Mouse (Mus musculus) erythroid progenitor cell, adult 5-6 weeks (primary cell): ENCODE results near the gene Olfr108. TPM values are rescaled to one million over a fixed set of nuclear protein-coding genes. Genes with fewer than 3 reads are reported as not detected.

Experiments
- ATAC-seq: replicated peaks from 2 replicates; pipeline ENCODE4 v1.8.0; 2016; ENCODE audit warnings: moderate number of reproducible peaks, mild to moderate bottlenecking, moderate TSS enrichment, inconsistent platforms; ENCODE audit not compliant: poor library complexity, low FRiP score, severe bottlenecking
- total RNA-seq, 2 experiments: library from RNA; stranded (forward) in 1 of 2; stranded (reverse) in 1 of 2; fragments of 150-400 nt in 1 of 2; fragments of 186-747, 209-891 nt in 1 of 2; gene quantifications; 2 replicates each; pipeline versions ENCODE4 v1.2.3 to v1.2.4; 2015 to 2017; ENCODE audit warnings: low replicate concordance in 2 of 2

The Olfr108 gene
- total RNA-seq (2015; ENCODE audit: low replicate concordance) (not detected in 2 replicates), total RNA-seq (2017; ENCODE audit: low replicate concordance) (not detected in 2 replicates)

GRCm38 (mm10) chr17:37445180-37445579 lies at the start of gene Olfr108:
Olfr108 (plus strand) TSS chr17:37445480.
- no peak for ATAC-seq

DNA sequence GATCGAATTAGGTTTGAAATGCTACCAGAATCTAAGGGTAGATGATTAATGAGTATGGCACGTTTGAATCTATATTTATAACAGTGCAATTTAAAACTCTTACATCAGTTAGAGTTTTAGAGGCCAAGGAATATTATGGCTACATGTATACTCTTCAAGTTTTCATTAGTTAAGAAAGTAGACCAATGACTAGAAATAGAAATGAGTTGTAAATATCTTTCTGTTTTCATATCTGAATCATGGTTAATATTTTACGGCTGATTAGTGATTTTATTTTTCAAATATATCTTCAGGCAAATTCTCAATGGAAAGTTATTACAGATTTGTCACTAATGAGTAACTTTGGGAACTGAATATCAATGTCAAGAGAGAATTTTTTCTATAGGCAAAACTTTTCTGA lies 46.4 kb upstream of the Olfr108 start, which contains the start of gene Olfr107:
TSS of gene Olfr107 (plus strand) at position 301 of the 400 bp plus-strand sequence.
- no peak for ATAC-seq

DNA sequence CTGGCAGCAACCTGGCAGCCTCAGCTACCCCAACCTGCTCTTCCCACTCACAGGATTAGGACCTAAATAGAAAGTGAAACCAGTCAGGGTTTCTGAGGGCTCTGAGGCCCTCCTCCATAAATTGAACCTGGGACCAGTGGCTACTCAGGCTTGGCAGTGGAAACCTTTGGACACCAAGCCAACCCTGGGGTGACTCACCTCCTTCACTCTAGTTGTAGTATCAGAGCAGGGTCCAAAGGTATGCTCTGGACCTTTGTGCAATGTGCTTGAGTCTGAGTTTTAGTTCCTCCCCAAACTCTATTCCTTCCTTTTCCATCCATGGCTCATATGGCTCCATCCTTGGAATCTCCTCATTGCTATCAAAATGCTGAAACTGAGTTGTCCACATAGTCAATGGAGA lies 31.9 kb upstream of the Olfr108 start:
- no peak for ATAC-seq

DNA sequence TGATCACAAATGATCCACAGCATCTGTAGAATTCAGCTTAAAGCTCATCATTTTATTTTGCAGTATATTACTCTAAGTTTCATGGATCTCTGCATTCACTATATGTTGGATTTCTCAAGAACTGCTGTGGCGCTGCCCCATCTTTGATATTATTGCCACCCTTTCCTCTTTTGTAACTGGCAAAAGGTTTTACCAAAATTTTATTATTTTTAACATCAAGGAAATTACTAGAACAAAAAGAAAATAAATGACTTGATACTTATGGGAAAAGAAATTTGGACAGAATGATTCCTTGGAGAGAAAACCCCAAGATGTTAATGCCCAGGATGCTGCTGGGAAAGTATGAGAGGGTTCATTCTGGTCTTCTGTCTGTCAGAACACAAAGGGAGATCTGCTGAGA lies 13.3 kb downstream of the Olfr108 start, which contains the start of gene Olfr109:
TSS of gene Olfr109 (plus strand) at position 301 of the 400 bp plus-strand sequence.
- ATAC-seq, result no peak

- no peak for ATAC-seq
These were observed 38.2 kb downstream of the Olfr108 start, which contains the start of gene H2-M2 for GRCm38 (mm10) chr17:37483452-37483851. H2-M2 (minus strand) TSS chr17:37483552.

GRCm38 (mm10) chr17:37491930-37492518 lies 46.7 kb downstream of the Olfr108 start, which contains the start of gene Olfr110:
Olfr110 (plus strand) TSS chr17:37492468.
- ATAC-seq, result no peak

Other genes with a start within 250 kb of the Olfr108 start
- not detected in 2 replicates for gene Olfr94, start 244.5 kb upstream of the Olfr108 start, total RNA-seq (2015; ENCODE audit: low replicate concordance)
- gene Olfr94, start 244.5 kb upstream of the Olfr108 start, total RNA-seq (2017; ENCODE audit: low replicate concordance), result not detected in 2 replicates
- not detected in 2 replicates for gene Olfr95, start 232.4 kb upstream of the Olfr108 start, total RNA-seq (2015; ENCODE audit: low replicate concordance)
- not detected in 2 replicates for gene Olfr95, start 232.4 kb upstream of the Olfr108 start, total RNA-seq (2017; ENCODE audit: low replicate concordance)
- not detected in 2 replicates for gene Olfr96, start 225.3 kb upstream of the Olfr108 start, total RNA-seq (2015; ENCODE audit: low replicate concordance)
- gene Olfr96, start 225.3 kb upstream of the Olfr108 start, total RNA-seq (2017; ENCODE audit: low replicate concordance), result not detected in 2 replicates
- gene Olfr97, start 208.2 kb upstream of the Olfr108 start, total RNA-seq (2015; ENCODE audit: low replicate concordance), result not detected in 2 replicates
- not detected in 2 replicates for gene Olfr97, start 208.2 kb upstream of the Olfr108 start, total RNA-seq (2017; ENCODE audit: low replicate concordance)
- not detected in 2 replicates for gene Olfr98, start 181.7 kb upstream of the Olfr108 start, total RNA-seq (2015; ENCODE audit: low replicate concordance)
- gene Olfr98, start 181.7 kb upstream of the Olfr108 start, total RNA-seq (2017; ENCODE audit: low replicate concordance), result not detected in 2 replicates
- 1.3 TPM in 1 of 2 replicates, not detected in the other for gene H2-M3, start 175.3 kb upstream of the Olfr108 start, total RNA-seq (2015; ENCODE audit: low replicate concordance)
- gene H2-M3, start 175.3 kb upstream of the Olfr108 start, total RNA-seq (2017; ENCODE audit: low replicate concordance), result 5.3 and 6.8 TPM in 2 replicates
- not detected in 2 replicates for gene Olfr99, start 162.0 kb upstream of the Olfr108 start, total RNA-seq (2015; ENCODE audit: low replicate concordance)
- gene Olfr99, start 162.0 kb upstream of the Olfr108 start, total RNA-seq (2017; ENCODE audit: low replicate concordance), result not detected in 2 replicates
- gene Olfr101, start 141.2 kb upstream of the Olfr108 start, total RNA-seq (2015; ENCODE audit: low replicate concordance), result not detected in 2 replicates
- not detected in 2 replicates for gene Olfr101, start 141.2 kb upstream of the Olfr108 start, total RNA-seq (2017; ENCODE audit: low replicate concordance)
- gene Olfr102, start 128.4 kb upstream of the Olfr108 start, total RNA-seq (2015; ENCODE audit: low replicate concordance), result not detected in 2 replicates
- gene Olfr102, start 128.4 kb upstream of the Olfr108 start, total RNA-seq (2017; ENCODE audit: low replicate concordance), result not detected in 2 replicates
- gene Olfr103, start 105.8 kb upstream of the Olfr108 start, total RNA-seq (2015; ENCODE audit: low replicate concordance), result not detected in 2 replicates
- gene Olfr103, start 105.8 kb upstream of the Olfr108 start, total RNA-seq (2017; ENCODE audit: low replicate concordance), result not detected in 2 replicates
- gene Olfr104-ps, start 85.9 kb upstream of the Olfr108 start, total RNA-seq (2015; ENCODE audit: low replicate concordance), result not detected in 2 replicates
- not detected in 2 replicates for gene Olfr104-ps, start 85.9 kb upstream of the Olfr108 start, total RNA-seq (2017; ENCODE audit: low replicate concordance)
- not detected in 2 replicates for gene Olfr105-ps, start 66.4 kb upstream of the Olfr108 start, total RNA-seq (2015; ENCODE audit: low replicate concordance)
- gene Olfr105-ps, start 66.4 kb upstream of the Olfr108 start, total RNA-seq (2017; ENCODE audit: low replicate concordance), result not detected in 2 replicates
- not detected in 2 replicates for gene Olfr106-ps, start 55.1 kb upstream of the Olfr108 start, total RNA-seq (2015; ENCODE audit: low replicate concordance)
- not detected in 2 replicates for gene Olfr106-ps, start 55.1 kb upstream of the Olfr108 start, total RNA-seq (2017; ENCODE audit: low replicate concordance)
- gene Olfr107, start 46.3 kb upstream of the Olfr108 start, total RNA-seq (2015; ENCODE audit: low replicate concordance), result not detected in 2 replicates
- gene Olfr107, start 46.3 kb upstream of the Olfr108 start, total RNA-seq (2017; ENCODE audit: low replicate concordance), result not detected in 2 replicates
- not detected in 2 replicates for gene Olfr109, start 13.4 kb downstream of the Olfr108 start, total RNA-seq (2015; ENCODE audit: low replicate concordance)
- not detected in 2 replicates for gene Olfr109, start 13.4 kb downstream of the Olfr108 start, total RNA-seq (2017; ENCODE audit: low replicate concordance)
- not detected in 2 replicates for gene H2-M2, start 38.1 kb downstream of the Olfr108 start, total RNA-seq (2015; ENCODE audit: low replicate concordance)
- not detected in 2 replicates for gene H2-M2, start 38.1 kb downstream of the Olfr108 start, total RNA-seq (2017; ENCODE audit: low replicate concordance)
- gene Olfr110, start 47.0 kb downstream of the Olfr108 start, total RNA-seq (2015; ENCODE audit: low replicate concordance), result not detected in 2 replicates
- gene Olfr110, start 47.0 kb downstream of the Olfr108 start, total RNA-seq (2017; ENCODE audit: low replicate concordance), result not detected in 2 replicates
- gene Olfr111, start 62.5 kb downstream of the Olfr108 start, total RNA-seq (2015; ENCODE audit: low replicate concordance), result not detected in 2 replicates
- gene Olfr111, start 62.5 kb downstream of the Olfr108 start, total RNA-seq (2017; ENCODE audit: low replicate concordance), result not detected in 2 replicates
- not detected in 2 replicates for gene Olfr112, start 124.0 kb downstream of the Olfr108 start, total RNA-seq (2015; ENCODE audit: low replicate concordance)
- not detected in 2 replicates for gene Olfr112, start 124.0 kb downstream of the Olfr108 start, total RNA-seq (2017; ENCODE audit: low replicate concordance)
- not detected in 2 replicates for gene Olfr113, start 132.2 kb downstream of the Olfr108 start, total RNA-seq (2015; ENCODE audit: low replicate concordance)
- gene Olfr113, start 132.2 kb downstream of the Olfr108 start, total RNA-seq (2017; ENCODE audit: low replicate concordance), result not detected in 2 replicates
- gene Olfr114, start 147.3 kb downstream of the Olfr108 start, total RNA-seq (2015; ENCODE audit: low replicate concordance), result not detected in 2 replicates
- gene Olfr114, start 147.3 kb downstream of the Olfr108 start, total RNA-seq (2017; ENCODE audit: low replicate concordance), result not detected in 2 replicates
- gene Olfr115, start 181.6 kb downstream of the Olfr108 start, total RNA-seq (2015; ENCODE audit: low replicate concordance), result not detected in 2 replicates
- gene Olfr115, start 181.6 kb downstream of the Olfr108 start, total RNA-seq (2017; ENCODE audit: low replicate concordance), result not detected in 2 replicates
- gene Olfr116, start 181.7 kb downstream of the Olfr108 start, total RNA-seq (2015; ENCODE audit: low replicate concordance), result not detected in 2 replicates
- not detected in 2 replicates for gene Olfr116, start 181.7 kb downstream of the Olfr108 start, total RNA-seq (2017; ENCODE audit: low replicate concordance)
- gene Olfr117, start 218.3 kb downstream of the Olfr108 start, total RNA-seq (2015; ENCODE audit: low replicate concordance), result not detected in 2 replicates
- not detected in 2 replicates for gene Olfr117, start 218.3 kb downstream of the Olfr108 start, total RNA-seq (2017; ENCODE audit: low replicate concordance)
- not detected in 2 replicates for gene Olfr118, start 221.5 kb downstream of the Olfr108 start, total RNA-seq (2015; ENCODE audit: low replicate concordance)
- gene Olfr118, start 221.5 kb downstream of the Olfr108 start, total RNA-seq (2017; ENCODE audit: low replicate concordance), result not detected in 2 replicates